Mouse (Mus musculus) olfactory bulb, adult 2 months (tissue): ENCODE measurements at regions not wholly inside any gene's neighbourhood (a gene's known extent, or its start where the extent isn't known, plus 50 kb on each side); places are given as distances from the start of the nearest gene placed in this dataset.

Experiments used
- H3K27ac ChIP-seq: fragments of 200-500 bp; 2 replicates; pipeline ENCODE4 v1.5.1; 2012; ENCODE audit warnings: low read depth, low read length; ENCODE audit not compliant: insufficient read depth
- H3K4me1 ChIP-seq: fragments of 200-500 bp; 2 replicates; pipeline ENCODE4 v1.6.1; 2012; ENCODE audit warnings: low read length; ENCODE audit not compliant: control insufficient read depth, insufficient read depth
- H3K4me3 ChIP-seq: fragments of 200-500 bp; 2 replicates; pipeline ENCODE4 v1.5.1; 2012; ENCODE audit warnings: mild to moderate bottlenecking, low read depth, low read length, moderate library complexity; ENCODE audit not compliant: insufficient read depth
- CTCF ChIP-seq: fragments of 200-500 bp; IDR thresholded peaks from 2 replicates; pipeline ENCODE4 v1.5.1; 2012; ENCODE audit warnings: low read depth, mild to moderate bottlenecking, low read length, moderate library complexity; ENCODE audit not compliant: insufficient read depth
- POLR2A ChIP-seq: fragments of 200-500 bp; IDR thresholded peaks from 2 replicates; pipeline ENCODE4 v1.6.1; 2012; ENCODE audit warnings: mild to moderate bottlenecking, low read depth, low read length, moderate library complexity; ENCODE audit not compliant: insufficient read depth
- WGBS: fragments of 180-500 bp; shearing (Covaris S2); methylation state at CpG from one replicate; pipeline ENCODE4 v1.1.7; 2018; 5-methylcytosine and 5-hydroxymethylcytosine counted together

DNA sequence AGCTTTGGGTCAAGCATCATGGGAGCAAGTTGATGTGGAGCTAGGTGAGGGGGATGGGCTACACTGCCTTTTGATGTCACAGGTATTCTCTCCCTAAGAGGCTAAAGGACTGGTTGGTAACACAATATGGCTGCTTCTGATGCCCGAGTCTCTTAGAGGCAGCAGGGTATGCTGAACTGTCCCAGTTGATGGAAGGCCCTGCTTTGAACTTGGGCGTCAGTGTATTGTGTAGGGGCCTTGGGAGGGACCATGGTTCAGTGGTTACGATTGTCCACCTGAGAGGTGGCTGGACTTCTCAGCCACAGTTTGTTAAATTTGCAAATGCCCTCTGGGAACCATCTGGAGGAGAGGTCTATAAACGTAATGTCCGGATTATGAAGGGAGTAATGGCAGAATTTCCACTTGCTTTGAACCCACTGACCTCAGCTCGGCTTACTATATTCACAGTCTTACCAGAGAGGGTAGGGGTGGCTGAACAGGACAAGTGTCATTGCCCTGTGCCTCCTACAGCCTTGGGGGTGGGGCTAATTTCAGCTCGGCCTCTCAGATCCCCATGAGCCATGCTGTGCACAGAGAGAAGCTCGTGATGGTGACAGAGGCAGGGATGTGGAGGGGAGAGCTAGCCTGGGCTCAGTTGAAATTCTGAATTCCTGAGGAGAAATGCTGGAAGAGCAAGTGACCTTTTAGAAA is 442.6 kb upstream of the Mgmt start:
- Histone ChIP-seq H3K4me3 (no peak overlapping the region), H3K4me1 (no peaks in the 10 kb centered on the region), H3K27ac (no peak overlapping the region)
- WGBS: 91% methylated on average over 8 of the region's 8 CpGs
- TF ChIP-seq CTCF (no peak), POLR2A (no peak)

DNA sequence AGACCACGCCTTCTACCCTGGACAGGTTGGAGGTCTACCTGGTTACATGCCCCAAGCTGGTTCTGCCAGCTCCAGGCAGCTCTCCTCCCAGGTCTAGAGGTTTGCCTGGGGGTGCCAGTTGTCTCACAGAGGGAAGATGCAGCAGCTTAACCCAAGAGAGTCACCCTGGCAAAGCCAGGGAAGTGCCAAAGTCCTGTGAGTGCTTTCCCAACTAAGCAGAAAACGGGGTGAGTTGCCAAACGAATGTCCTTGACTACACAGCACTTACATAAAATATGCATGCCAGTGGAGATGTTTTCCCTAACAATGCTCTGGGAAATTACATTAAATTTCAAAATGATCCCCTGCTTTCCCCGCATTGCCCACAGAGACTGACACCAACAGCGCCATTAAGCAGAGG is 441.9 kb upstream of the Mgmt start:
- H3K4me3 ChIP-seq: no peak overlapping the region
- no peak overlapping the region for H3K27ac ChIP-seq
- no peak for TF ChIP-seq POLR2A
- no peak for TF ChIP-seq CTCF
- 87% methylated on average over 5 of the region's 5 CpGs for WGBS
- H3K4me1 ChIP-seq: no peaks in the 10 kb centered on the region

DNA sequence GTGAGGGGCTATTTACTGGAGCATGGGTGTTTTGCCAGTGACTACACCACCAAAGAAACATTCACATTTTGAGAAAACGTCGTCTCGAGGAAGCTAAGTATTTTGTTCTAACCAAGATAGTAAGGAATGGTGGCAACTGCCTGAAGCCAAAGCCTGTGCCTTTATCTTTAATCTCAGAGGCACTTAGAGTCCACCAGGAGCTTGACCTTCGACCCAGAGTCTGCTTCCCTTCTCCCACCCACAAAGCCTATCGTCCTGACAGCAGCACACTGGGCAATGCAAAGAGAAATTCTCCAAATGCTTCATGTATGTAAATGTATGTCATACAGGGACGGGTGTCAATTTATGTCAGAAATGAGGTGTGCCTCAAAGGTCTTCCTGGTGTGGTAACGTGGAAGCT is 437.2 kb upstream of the Mgmt start:
- Histone ChIP-seq H3K27ac (no peak overlapping the region), H3K4me1 (no peaks in the 10 kb centered on the region), H3K4me3 (no peak overlapping the region)
- TF ChIP-seq CTCF (no peak), POLR2A (no peak)
- WGBS: 81% methylated on average over 7 of the region's 7 CpGs

DNA sequence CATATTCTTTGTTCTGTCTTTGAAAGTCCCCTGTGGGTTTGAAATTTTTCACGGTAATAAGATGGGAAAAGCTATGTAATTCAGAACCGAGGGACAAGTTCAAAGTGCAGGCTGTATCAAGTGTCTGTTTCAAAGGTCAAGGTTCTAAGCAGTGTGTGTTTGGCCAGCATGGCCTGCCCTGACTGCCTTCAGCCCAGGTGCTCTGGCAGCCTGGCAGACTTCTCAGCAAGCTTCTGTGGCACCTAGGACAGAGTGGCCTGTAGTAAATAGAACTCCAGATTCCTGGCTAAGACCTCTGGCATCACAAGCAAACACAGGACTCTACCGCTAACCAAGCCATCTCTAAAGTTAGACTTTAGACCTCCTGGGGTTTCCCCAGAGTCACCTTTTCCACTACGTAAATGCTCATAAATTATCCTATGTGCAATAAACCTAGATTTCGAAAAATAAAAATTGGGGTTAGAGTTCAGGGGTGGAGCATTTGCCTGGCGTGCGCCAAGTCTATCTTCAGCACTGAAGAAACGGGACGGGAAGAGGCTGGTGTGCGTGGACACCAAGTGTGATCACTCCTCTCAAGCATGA is 436.5 kb upstream of the Mgmt start:
- Histone ChIP-seq H3K4me1 (no peaks in the 10 kb centered on the region), H3K4me3 (no peak overlapping the region), H3K27ac (no peak overlapping the region)
- 94% methylated on average over 10 of the region's 10 CpGs for WGBS
- TF ChIP-seq POLR2A: no peak

DNA sequence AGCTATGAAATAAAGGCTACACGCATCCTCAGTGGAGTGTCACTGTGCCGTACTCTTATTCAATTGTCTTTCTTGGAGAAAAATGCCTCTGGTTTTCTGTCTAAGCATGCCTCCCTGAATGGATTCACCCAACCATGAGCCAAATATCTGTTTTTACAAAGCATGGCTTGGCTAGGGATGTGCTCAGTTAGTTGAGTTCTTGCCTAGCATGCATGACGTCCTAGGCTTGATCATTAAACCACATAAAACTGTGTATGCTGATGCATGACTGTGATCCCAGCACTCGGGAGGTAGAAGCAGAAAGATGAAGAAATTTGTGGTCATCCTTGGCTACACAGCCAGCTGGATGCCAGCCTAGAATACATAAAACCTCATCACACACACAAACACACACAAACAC is 417.3 kb upstream of the Mgmt start:
- Histone ChIP-seq H3K4me3 (no peak overlapping the region), H3K4me1 (no peaks in the 10 kb centered on the region), H3K27ac (no peak overlapping the region)
- no peak for TF ChIP-seq POLR2A
- 91% methylated on average over 4 of the region's 4 CpGs for WGBS

DNA sequence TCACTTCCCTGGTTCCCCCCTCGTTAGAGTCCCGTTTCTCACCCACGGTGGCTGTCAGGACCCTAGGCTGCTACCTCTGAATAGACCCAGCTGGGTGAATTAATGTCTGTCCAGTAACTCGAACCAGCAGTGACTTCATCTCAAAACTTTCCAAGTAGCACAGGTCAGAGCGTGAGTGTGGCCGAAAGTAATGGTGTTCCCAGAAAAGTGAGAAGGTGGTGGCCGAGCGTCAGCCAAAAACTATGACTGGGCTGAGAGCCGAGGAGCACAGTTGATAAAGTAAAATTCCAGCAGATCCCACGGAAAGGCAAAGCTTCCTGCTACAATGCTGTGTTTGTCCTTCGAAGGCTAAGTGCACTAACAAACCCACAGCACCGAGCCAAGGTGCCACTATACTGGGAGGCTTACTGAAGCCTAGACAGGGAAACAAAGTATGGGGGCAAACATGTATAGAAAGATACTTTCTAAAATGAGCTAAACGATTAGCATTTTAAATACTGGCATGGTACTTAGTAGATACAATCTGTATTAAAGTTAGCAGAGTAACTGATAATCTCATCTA is 413.7 kb upstream of the Mgmt start:
- 65% methylated on average over 13 of the region's 13 CpGs for whole genome bisulfite sequencing

DNA sequence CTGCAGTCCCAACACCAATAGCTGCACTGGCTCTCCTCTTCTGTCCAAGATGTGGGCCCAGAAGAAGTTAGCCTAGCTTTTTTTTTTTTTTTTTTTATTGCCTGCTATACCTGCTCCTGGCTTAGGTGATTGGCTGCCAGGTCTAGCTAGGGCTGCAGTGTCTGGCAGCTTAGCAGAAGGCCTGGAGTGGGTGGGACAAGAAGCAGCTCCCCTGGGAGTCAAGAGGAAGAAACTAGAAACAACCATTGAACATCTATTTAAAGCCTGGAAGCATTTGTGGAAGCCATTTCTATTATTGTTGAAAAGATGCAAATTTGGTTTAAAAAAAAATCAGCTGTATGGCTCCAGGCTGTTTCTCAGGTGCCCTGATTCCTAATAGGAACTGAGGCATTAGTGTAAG is 411.2 kb upstream of the Mgmt start:
- H3K4me1 ChIP-seq: peaks cover 3% of the 10 kb centered on the region
- TF ChIP-seq CTCF (no peak), POLR2A (no peak)
- no peak overlapping the region for H3K4me3 ChIP-seq
- no peak overlapping the region for H3K27ac ChIP-seq

More for the DNA sequence above, 413.7 kb upstream of the Mgmt start:
- TF ChIP-seq CTCF (no peak), POLR2A (no peak)
- Histone ChIP-seq H3K27ac (no peak overlapping the region), H3K4me3 (no peak overlapping the region), H3K4me1 (peaks cover 3% of the 10 kb centered on the region)

DNA sequence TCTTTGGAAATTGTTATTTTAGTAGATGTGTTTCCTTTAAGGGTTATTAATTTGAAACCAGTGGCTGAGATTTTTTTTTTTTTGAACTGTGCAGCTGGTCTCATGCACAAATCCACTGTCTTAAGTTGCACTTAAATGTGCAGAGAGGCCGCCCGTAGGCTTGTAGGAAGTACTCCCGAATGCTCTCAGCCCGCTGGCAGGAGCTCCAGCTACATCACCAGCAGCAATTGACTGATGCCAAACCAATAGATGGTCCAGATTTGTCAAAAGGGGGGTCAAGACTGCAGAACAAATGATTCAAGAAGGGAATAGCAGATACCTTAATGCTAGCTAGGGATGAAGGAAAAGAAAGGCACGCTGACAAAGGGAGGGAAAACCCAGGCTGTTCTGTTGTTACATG is 406.9 kb upstream of the Mgmt start:
- TF ChIP-seq CTCF: no peak
- TF ChIP-seq POLR2A: no peak
- Histone ChIP-seq H3K4me3 (no peak overlapping the region), H3K27ac (no peak overlapping the region), H3K4me1 (peaks cover 3% of the 10 kb centered on the region)
- 37% methylated on average over 5 of the region's 5 CpGs for WGBS

DNA sequence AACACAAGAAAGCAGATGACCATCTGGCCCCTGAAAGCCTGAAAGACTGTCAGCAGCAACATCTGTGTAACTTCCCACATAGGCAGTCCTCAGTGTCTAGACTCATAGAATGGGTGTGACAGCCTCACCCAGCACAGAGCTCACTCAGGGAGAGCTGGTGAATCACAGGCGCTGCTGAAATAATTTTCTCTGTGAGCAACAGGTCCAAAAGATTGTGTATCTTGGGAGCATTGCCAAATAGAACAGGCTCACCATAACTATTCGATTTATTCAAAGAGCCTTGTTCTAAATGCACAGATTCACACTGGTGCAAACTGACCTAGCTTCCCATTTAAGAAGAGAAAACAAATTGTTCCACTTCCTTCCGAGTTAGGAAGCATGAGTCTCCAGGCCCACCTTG is 399.6 kb upstream of the Mgmt start:
- 69% methylated on average over 3 of the region's 3 CpGs for WGBS
- no peak for TF ChIP-seq CTCF
- Histone ChIP-seq H3K4me3 (no peak overlapping the region), H3K27ac (no peak overlapping the region), H3K4me1 (peaks cover 12% of the 10 kb centered on the region)
